Mouse (Mus musculus) midbrain, embryonic 11.5 days (tissue): ENCODE measurements at regions not wholly inside any gene's neighbourhood (a gene's known extent, or its start where the extent isn't known, plus 50 kb on each side); places are given as distances from the start of the nearest gene placed in this dataset.
A peak's percentile ranks its signal among the peaks of the same experiment; 100 is the strongest.

Source experiments
- ATAC-seq: fragments of 200-750 bp; cut with Nextera tagmentation; 2 replicates; pipeline ENCODE4 v1.8.0; 2017; ENCODE audit warnings: moderate TSS enrichment, moderate library complexity; ENCODE audit not compliant: low FRiP score
- DNase-seq: peaks from one replicate; pipeline ENCODE4 v3.0.0; 2015; ENCODE audit warnings: low spot score; ENCODE audit errors: missing footprints
- H3K27ac ChIP-seq: fragments of 300-500 bp; sonication (generic); 2 replicates; pipeline ENCODE4 v1.5.1; 2014; ENCODE audit warnings: low read depth, low read length
- H3K27me3 ChIP-seq: fragments of 300-500 bp; sonication (generic); 2 replicates; pipeline ENCODE4 v1.6.1; 2014; ENCODE audit warnings: mild to moderate bottlenecking, low read length, moderate library complexity, mixed read lengths; ENCODE audit not compliant: control insufficient read depth, insufficient read depth
- H3K36me3 ChIP-seq: fragments of 300-500 bp; sonication (generic); 2 replicates; pipeline ENCODE4 v1.6.1; 2014; ENCODE audit warnings: mild to moderate bottlenecking, low read length, moderate library complexity, mixed read lengths; ENCODE audit not compliant: control insufficient read depth, insufficient read depth
- H3K4me1 ChIP-seq: fragments of 300-500 bp; sonication (generic); 2 replicates; pipeline ENCODE4 v1.6.1; 2014; ENCODE audit warnings: low read length; ENCODE audit not compliant: control insufficient read depth, insufficient read depth
- H3K4me2 ChIP-seq: fragments of 300-500 bp; sonication (generic); 2 replicates; pipeline ENCODE4 v1.6.1; 2014; ENCODE audit warnings: mild to moderate bottlenecking, moderate library complexity
- H3K4me3 ChIP-seq: fragments of 300-500 bp; sonication (generic); 2 replicates; pipeline ENCODE4 v1.5.1; 2014; ENCODE audit warnings: low read depth, low read length
- H3K9ac ChIP-seq: fragments of 300-500 bp; sonication (generic); 2 replicates; pipeline ENCODE4 v1.6.1; 2014; ENCODE audit warnings: low read length
- H3K9me3 ChIP-seq: fragments of 300-500 bp; sonication (generic); 2 replicates; pipeline ENCODE4 v1.6.1; 2016; ENCODE audit warnings: low read length; ENCODE audit not compliant: control insufficient read depth
- WGBS: fragments of 180-500 bp; shearing (Covaris S2); extraction: QIAGEN DNeasy Blood & Tissue Kit; methylation state at CpG from one replicate; pipeline ENCODE4 v1.1.7; 2014; 5-methylcytosine and 5-hydroxymethylcytosine counted together

DNA sequence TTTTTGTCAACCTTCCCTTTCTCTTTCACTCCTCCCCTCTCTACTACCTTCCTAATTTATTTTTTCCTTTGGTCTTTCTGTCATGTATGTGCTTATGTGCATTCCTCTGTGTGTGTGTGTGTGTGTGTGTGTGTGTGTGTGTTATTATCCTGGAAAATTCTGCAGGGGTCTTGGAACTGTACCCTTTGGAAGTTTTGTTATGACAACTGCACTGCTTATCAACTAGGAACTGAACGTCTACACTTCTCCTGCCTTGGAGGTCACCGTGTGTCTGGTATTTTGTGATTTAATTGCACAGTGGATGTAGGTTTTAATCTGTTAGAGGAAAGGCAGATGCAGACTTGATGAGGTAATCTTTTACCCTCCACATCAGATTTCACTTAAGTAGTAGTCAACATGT, 836.8 kb upstream of the Adgrl2 start:
- Histone ChIP-seq H3K27ac (no peak overlapping the region), H3K9me3 (no peaks in the 10 kb centered on the region), H3K36me3 (no peaks in the 10 kb centered on the region), H3K4me2 (no peak overlapping the region), H3K4me1 (peaks cover 5% of the 10 kb centered on the region; the same call in 1 of the 2 replicates), H3K27me3 (no peaks in the 10 kb centered on the region), H3K9ac (no peak overlapping the region), H3K4me3 (no peak overlapping the region)
- ATAC-seq, result peak; percentile 46
- no peak for DNase-seq
- WGBS, result 42% methylated on average over 2 of the region's 2 CpGs

- DNase-seq, result no peak
- peak; percentile 79 for ATAC-seq
- H3K4me3 ChIP-seq, result no peak overlapping the region
- H3K27ac ChIP-seq, result no peak overlapping the region
- no peak overlapping the region for H3K9ac ChIP-seq
- WGBS, result 17% methylated on average over 9 of the region's 9 CpGs
- no peak overlapping the region for H3K4me2 ChIP-seq
- no peaks in the 10 kb centered on the region for H3K27me3 ChIP-seq
- peaks cover 5% of the 10 kb centered on the region; the same call in 1 of the 2 replicates for H3K4me1 ChIP-seq
- no peaks in the 10 kb centered on the region for H3K9me3 ChIP-seq
- H3K36me3 ChIP-seq, result no peaks in the 10 kb centered on the region
Measured at GRCm38 (mm10) chr3:149826757-149827156, 836.4 kb upstream of the Adgrl2 start.

GRCm38 (mm10) chr3:149820670-149821069, 830.3 kb upstream of the Adgrl2 start:
- 83% methylated on average over 3 of the region's 3 CpGs for WGBS
- Histone ChIP-seq H3K4me3 (no peak overlapping the region), H3K9me3 (no peaks in the 10 kb centered on the region), H3K4me2 (no peak overlapping the region), H3K36me3 (no peaks in the 10 kb centered on the region), H3K27me3 (no peaks in the 10 kb centered on the region), H3K9ac (no peak overlapping the region), H3K27ac (no peak overlapping the region), H3K4me1 (peaks cover 2% of the 10 kb centered on the region; the same call in 1 of the 2 replicates)
- ATAC-seq, result no peak
- DNase-seq, result peak; percentile 12

DNA sequence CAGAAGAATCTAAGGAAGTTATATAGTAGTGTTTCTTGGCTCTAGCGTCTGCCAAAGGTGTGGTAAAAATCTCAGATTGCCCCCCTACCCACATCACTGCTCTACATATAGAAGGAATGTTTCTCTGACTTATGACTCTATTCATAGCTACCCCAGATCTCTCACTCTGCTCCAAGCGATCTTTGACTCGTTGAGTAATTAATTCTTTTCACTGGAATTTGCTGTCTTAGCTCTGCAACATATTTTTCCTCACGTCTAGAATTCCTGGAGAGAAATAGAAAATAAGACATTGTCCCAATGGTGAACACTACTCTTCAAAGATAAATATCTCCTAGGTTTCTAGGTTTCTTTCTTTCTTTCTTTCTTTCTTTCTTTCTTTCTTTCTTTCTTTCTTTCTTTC, 829.5 kb upstream of the Adgrl2 start:
- no peaks in the 10 kb centered on the region for H3K27me3 ChIP-seq
- DNase-seq (peak; percentile 51), ATAC-seq (no peak)
- no peaks in the 10 kb centered on the region for H3K36me3 ChIP-seq
- WGBS, result 76% methylated on average over 4 of the region's 4 CpGs
- H3K9me3 ChIP-seq, result no peaks in the 10 kb centered on the region
- no peak overlapping the region for H3K4me3 ChIP-seq
- H3K9ac ChIP-seq, result no peak overlapping the region
- no peak overlapping the region for H3K4me2 ChIP-seq
- no peaks in the 10 kb centered on the region for H3K4me1 ChIP-seq
- H3K27ac ChIP-seq, result no peak overlapping the region

DNA sequence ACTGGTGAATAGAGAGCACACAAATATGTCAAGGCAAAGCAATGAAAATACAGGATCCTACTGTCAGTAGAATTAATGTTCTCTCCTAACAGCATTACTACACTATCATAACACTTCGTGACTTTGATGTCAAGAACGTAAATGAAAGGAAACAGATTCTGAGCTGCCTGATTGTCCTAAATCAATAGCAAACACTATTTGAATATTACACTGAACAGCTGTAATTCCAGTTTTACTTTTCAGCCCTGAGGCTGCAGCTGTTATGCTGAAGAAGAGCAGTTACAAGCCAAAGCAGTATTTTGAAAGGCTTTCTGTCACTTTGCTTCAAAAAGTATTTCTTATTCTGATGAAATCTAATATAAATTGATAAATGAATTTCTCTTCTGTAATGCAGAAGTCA, 828.7 kb upstream of the Adgrl2 start:
- Histone ChIP-seq H3K4me2 (no peak overlapping the region), H3K4me3 (no peak overlapping the region), H3K36me3 (no peaks in the 10 kb centered on the region), H3K27me3 (no peaks in the 10 kb centered on the region), H3K9me3 (no peaks in the 10 kb centered on the region), H3K27ac (no peak overlapping the region), H3K4me1 (no peaks in the 10 kb centered on the region), H3K9ac (no peak overlapping the region)
- WGBS, result 87% methylated on average over 2 of the region's 2 CpGs
- peak; percentile 82 for DNase-seq
- no peak for ATAC-seq

- Histone ChIP-seq H3K4me1 (no peaks in the 10 kb centered on the region), H3K4me2 (no peak overlapping the region), H3K4me3 (no peak overlapping the region), H3K27ac (no peak overlapping the region), H3K27me3 (no peaks in the 10 kb centered on the region), H3K36me3 (no peaks in the 10 kb centered on the region), H3K9me3 (no peaks in the 10 kb centered on the region), H3K9ac (no peak overlapping the region)
- DNase-seq (no peak), ATAC-seq (no peak)
- WGBS, result 68% methylated on average over 2 of the region's 2 CpGs
Measured at GRCm38 (mm10) chr3:149811036-149811435, 820.7 kb upstream of the Adgrl2 start.

- ATAC-seq (no peak), DNase-seq (no peak)
- Histone ChIP-seq H3K9ac (no peak overlapping the region), H3K9me3 (no peaks in the 10 kb centered on the region), H3K4me2 (no peak overlapping the region), H3K27ac (no peak overlapping the region), H3K4me3 (no peak overlapping the region), H3K4me1 (no peaks in the 10 kb centered on the region), H3K27me3 (no peaks in the 10 kb centered on the region), H3K36me3 (no peaks in the 10 kb centered on the region)
- WGBS, result 79% methylated on average over 6 of the region's 6 CpGs
Measured at GRCm38 (mm10) chr3:149805345-149805744, 815.0 kb upstream of the Adgrl2 start.

- ATAC-seq (no peak), DNase-seq (no peak)
- Histone ChIP-seq H3K4me3 (no peak overlapping the region), H3K27me3 (no peaks in the 10 kb centered on the region), H3K9me3 (no peaks in the 10 kb centered on the region), H3K4me1 (no peaks in the 10 kb centered on the region), H3K4me2 (no peak overlapping the region), H3K36me3 (no peaks in the 10 kb centered on the region), H3K9ac (no peak overlapping the region), H3K27ac (no peak overlapping the region)
- WGBS, result 90% methylated on average over 2 of the region's 2 CpGs
Measured at GRCm38 (mm10) chr3:149796123-149796522, 805.8 kb upstream of the Adgrl2 start.

DNA sequence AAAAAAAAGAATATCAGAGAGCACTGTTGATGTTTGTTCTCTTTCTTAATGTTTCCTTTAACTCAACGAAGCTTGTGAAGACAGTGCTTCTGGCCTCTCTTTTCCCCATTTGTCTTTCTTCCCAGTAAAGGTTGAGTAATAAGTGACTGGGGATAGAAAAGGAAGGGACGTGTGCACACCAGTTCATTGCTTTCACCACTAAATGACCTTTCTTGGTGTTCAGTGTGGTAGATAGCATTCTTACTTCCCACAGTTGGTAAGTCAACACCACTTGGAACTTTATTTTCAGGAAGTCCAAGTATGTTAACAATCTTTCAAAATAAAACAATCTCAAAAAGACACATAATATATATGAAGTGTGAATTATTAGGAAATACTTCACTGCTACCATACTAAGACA, 801.2 kb upstream of the Adgrl2 start:
- H3K36me3 ChIP-seq, result no peaks in the 10 kb centered on the region
- no peak overlapping the region for H3K9ac ChIP-seq
- H3K4me1 ChIP-seq, result no peaks in the 10 kb centered on the region
- no peak for ATAC-seq
- no peak overlapping the region for H3K4me2 ChIP-seq
- H3K27me3 ChIP-seq, result no peaks in the 10 kb centered on the region
- no peak overlapping the region for H3K4me3 ChIP-seq
- WGBS, result 87% methylated on average over 2 of the region's 2 CpGs
- H3K9me3 ChIP-seq, result no peaks in the 10 kb centered on the region
- no peak for DNase-seq
- H3K27ac ChIP-seq, result no peak overlapping the region

- DNase-seq (no peak), ATAC-seq (no peak)
- H3K4me2 ChIP-seq, result no peak overlapping the region
- no peaks in the 10 kb centered on the region for H3K36me3 ChIP-seq
- no peak overlapping the region for H3K27ac ChIP-seq
- H3K9me3 ChIP-seq, result no peaks in the 10 kb centered on the region
- no peaks in the 10 kb centered on the region for H3K27me3 ChIP-seq
- 90% methylated on average over 2 of the region's 2 CpGs for WGBS
- H3K4me3 ChIP-seq, result no peak overlapping the region
- no peaks in the 10 kb centered on the region for H3K4me1 ChIP-seq
- no peak overlapping the region for H3K9ac ChIP-seq
Measured at GRCm38 (mm10) chr3:149786096-149786495, 795.7 kb upstream of the Adgrl2 start.
